ENCODE assay signal across 13 mouse cellular contexts in genomic region chr1:89041290-89041689, GRCm38 (mm10). TPM values are rescaled to one million over a fixed set of nuclear protein-coding genes. Genes with fewer than 3 reads are reported as not detected.
DNase-seq lines count a peak whose midpoint lies in the region; ATAC-seq and TF ChIP-seq lines count a peak whose summit lies in the region.
"Had no signal": no experiment of that assay in that cellular context is flagged by ENCODE, and none has a peak within 500 bp of the region (broad histone marks: within the 10 kb centered on the region; RNA-seq: fewer than 3 reads in every experiment).

No protein-coding gene starts in this region.

- ATAC-seq in embryonic facial prominence, embryonic 14.5 days (ENCODE audit: low read depth), result no peak
- ATAC-seq in lung, postnatal 0 days, result peak; percentile 80
- ATAC-seq: activated CD4-positive, CD25-positive, alpha-beta regulatory T cell, adult 4 months had no signal

- no peaks in the 10 kb centered on the region for H3K9me3 ChIP-seq in embryonic facial prominence, embryonic 14.5 days (ENCODE audit: control insufficient read depth, low read length)
- H3K9me3 ChIP-seq in embryonic facial prominence, embryonic 10.5 days, result no peaks in the 10 kb centered on the region
- H3K9me3 ChIP-seq in lung, postnatal 0 days (ENCODE audit: low read length), result no peaks in the 10 kb centered on the region
- H3K9me3 ChIP-seq: hindbrain, embryonic 12.5 days had no signal

- 55% methylated on average over 5 of the region's 5 CpGs for whole genome bisulfite sequencing in embryonic facial prominence, embryonic 14.5 days
- WGBS in embryonic facial prominence, embryonic 10.5 days, result 69% methylated on average over 5 of the region's 5 CpGs
- WGBS in lung, postnatal 0 days, result 46% methylated on average over 5 of the region's 5 CpGs

- no peak overlapping the region for H3K4me2 ChIP-seq in embryonic facial prominence, embryonic 14.5 days (ENCODE audit: low read depth, low read length)
- H3K4me2 ChIP-seq in lung, postnatal 0 days (replicated peaks; ENCODE audit: low read depth, low read length), result no peak overlapping the region
- H3K4me2 ChIP-seq: hindbrain, embryonic 12.5 days; midbrain, embryonic 11.5 days had no signal

- H3K27ac ChIP-seq in embryonic facial prominence, embryonic 14.5 days (replicated peaks; ENCODE audit: low read depth, low read length), result no peak overlapping the region
- no peak overlapping the region for H3K27ac ChIP-seq in embryonic facial prominence, embryonic 10.5 days (replicated peaks)
- H3K27ac ChIP-seq in lung, postnatal 0 days (ENCODE audit: low read length), result peak overlapping the region; percentile 44
- H3K27ac ChIP-seq: hindbrain, embryonic 12.5 days had no signal

- H3K27me3 ChIP-seq in embryonic facial prominence, embryonic 14.5 days (replicated peaks; ENCODE audit: control insufficient read depth, insufficient read depth, low read length), result no peaks in the 10 kb centered on the region
- H3K27me3 ChIP-seq in embryonic facial prominence, embryonic 10.5 days (replicated peaks; ENCODE audit: low read depth, poor library complexity, severe bottlenecking), result no peaks in the 10 kb centered on the region
- H3K27me3 ChIP-seq in lung, postnatal 0 days (replicated peaks; ENCODE audit: insufficient read depth, low read length), result no peaks in the 10 kb centered on the region
- H3K27me3 ChIP-seq: hindbrain, embryonic 12.5 days had no signal

- 0 out of 2 replicates have a peak, but pooled peaks have one; percentile 38 for TF ChIP-seq EP300 in lung, postnatal 0 days (IDR thresholded peaks at IDR 0.05)

- H3K36me3 ChIP-seq in embryonic facial prominence, embryonic 14.5 days (ENCODE audit: control insufficient read depth, insufficient read depth, low read length), result no peaks in the 10 kb centered on the region
- no peaks in the 10 kb centered on the region for H3K36me3 ChIP-seq in embryonic facial prominence, embryonic 10.5 days (replicated peaks)
- H3K36me3 ChIP-seq in lung, postnatal 0 days (ENCODE audit: insufficient read depth, low read length), result no peaks in the 10 kb centered on the region
- H3K36me3 ChIP-seq: hindbrain, embryonic 12.5 days had no signal

- no peak for TF ChIP-seq CTCF in lung, postnatal 0 days (IDR thresholded peaks at IDR 0.05)

- no peak overlapping the region for H3K9ac ChIP-seq in embryonic facial prominence, embryonic 14.5 days (ENCODE audit: low read depth, low read length)
- no peak overlapping the region for H3K9ac ChIP-seq in lung, postnatal 0 days (replicated peaks; ENCODE audit: low read depth)
- H3K9ac ChIP-seq: hindbrain, embryonic 12.5 days had no signal

- H3K4me1 ChIP-seq in embryonic facial prominence, embryonic 14.5 days (ENCODE audit: control insufficient read depth, insufficient read depth, low read length), result peaks cover 6% of the 10 kb centered on the region
- peaks cover 11% of the 10 kb centered on the region for H3K4me1 ChIP-seq in embryonic facial prominence, embryonic 10.5 days
- H3K4me1 ChIP-seq in lung, postnatal 0 days (ENCODE audit: insufficient read depth, low read depth, low read length), result no peaks in the 10 kb centered on the region

- peak; percentile 47 for DNase-seq in embryonic facial prominence, embryonic 14.5 days (ENCODE audit: low spot score)
- DNase-seq in embryonic facial prominence, embryonic 10.5 days (ENCODE audit: low spot score), result no peak
- DNase-seq in brain, adult 2 months (ENCODE audit: low read depth, low spot score), result peak; percentile 24
- peak; percentile 70 for DNase-seq in heart, postnatal 4 days
- peak; percentile 74 for DNase-seq in lung, postnatal 0 days (ENCODE audit: low spot score)
- DNase-seq in B cell, adult 2 months, result no peak
- DNase-seq in left cerebral cortex, postnatal 4 days, result no peak
- no peak for DNase-seq in adrenal gland, postnatal 10 days
- DNase-seq: cerebellum, adult 9-10 months had no signal

- H3K4me3 ChIP-seq in embryonic facial prominence, embryonic 14.5 days (ENCODE audit: low read depth, low read length), result no peak overlapping the region
- no peak overlapping the region for H3K4me3 ChIP-seq in embryonic facial prominence, embryonic 10.5 days
- no peak overlapping the region for H3K4me3 ChIP-seq in lung, postnatal 0 days (ENCODE audit: low read depth, low read length)
- H3K4me3 ChIP-seq: hindbrain, embryonic 12.5 days had no signal

- intact Hi-C loops in left cerebral cortex, postnatal 4 days (cut with DNase I), result no loop called here

RNA-seq across cellular contexts. Expression of gene Sh3bp4, which starts 28.9 kb away (rescaled TPM):
- polyA plus RNA-seq in embryonic facial prominence, embryonic 14.5 days (2014; fragmentation: Nextera tagmentation; extraction: Ambion mirVana), result 23.1 and 24.0 TPM in 2 replicates
- 25.1 and 26.5 TPM in 2 replicates for polyA plus RNA-seq in embryonic facial prominence, embryonic 10.5 days (2016; fragmentation: Nextera tagmentation; extraction: Ambion mirVana)
- 10 to 100 TPM; 43.5 to 45.3 TPM for total RNA-seq in heart, postnatal 4 days (2021)
- 18.9 and 22.0 TPM in 2 replicates for polyA plus RNA-seq in lung, postnatal 0 days (2015; fragmentation: Nextera tagmentation; extraction: Ambion mirVana)
- total RNA-seq in left cerebral cortex, postnatal 4 days (2021), result 10 to 100 TPM; 25.4 to 26.1 TPM
- total RNA-seq in adrenal gland, postnatal 10 days (2021), result 10 to 100 TPM; 13.4 to 17.6 TPM
- total RNA-seq: neutrophil, adult 5-6 weeks had no signal

Comparison
In these comparisons a context has a peak if more than half of its experiments do, and no peak if none do; other contexts are left out.
1. DNase-seq: peak in embryonic facial prominence, embryonic 14.5 days (single experiment), brain, adult 2 months (single experiment), heart, postnatal 4 days (single experiment) and lung, postnatal 0 days (single experiment); none in embryonic facial prominence, embryonic 10.5 days (single experiment), B cell, adult 2 months (0 of 2), left cerebral cortex, postnatal 4 days (single experiment) and adrenal gland, postnatal 10 days (single experiment).